Mouse (Mus musculus) hindbrain, embryonic 13.5 days (tissue): ENCODE data around the gene Rreb1. TPM values are rescaled to one million over a fixed set of nuclear protein-coding genes. Genes with fewer than 3 reads are reported as not detected.

Experiments
- ATAC-seq: fragments of 200-750 bp; cut with Nextera tagmentation; 2 replicates; pipeline ENCODE4 v1.8.0; 2017; ENCODE audit warnings: moderate TSS enrichment; ENCODE audit not compliant: low FRiP score
- H3K27ac ChIP-seq: fragments of 300-500 bp; sonication (generic); 2 replicates; pipeline ENCODE4 v1.5.1; 2015; ENCODE audit warnings: inconsistent platforms, mild to moderate bottlenecking, moderate library complexity
- H3K27me3 ChIP-seq: fragments of 300-500 bp; sonication (generic); 2 replicates; pipeline ENCODE4 v1.6.1; 2015; ENCODE audit warnings: mild to moderate bottlenecking, inconsistent platforms
- H3K36me3 ChIP-seq: fragments of 300-500 bp; sonication (generic); 2 replicates; pipeline ENCODE4 v1.6.1; 2015; ENCODE audit warnings: mild to moderate bottlenecking, inconsistent platforms
- H3K4me1 ChIP-seq: fragments of 300-500 bp; sonication (generic); replicated peaks from 2 replicates; pipeline ENCODE4 v1.6.1; 2015; ENCODE audit warnings: inconsistent platforms
- H3K4me2 ChIP-seq: fragments of 300-500 bp; sonication (generic); 2 replicates; pipeline ENCODE4 v1.6.1; 2015; ENCODE audit warnings: inconsistent platforms, mild to moderate bottlenecking, moderate library complexity
- H3K4me3 ChIP-seq: fragments of 300-500 bp; sonication (generic); 2 replicates; pipeline ENCODE4 v1.5.1; 2015; ENCODE audit warnings: mild to moderate bottlenecking, inconsistent platforms
- H3K9ac ChIP-seq: fragments of 300-500 bp; sonication (generic); 2 replicates; pipeline ENCODE4 v1.6.1; 2015; ENCODE audit warnings: mild to moderate bottlenecking, inconsistent platforms
- H3K9me3 ChIP-seq: fragments of 300-500 bp; sonication (generic); 2 replicates; pipeline ENCODE4 v1.6.1; 2016; ENCODE audit warnings: inconsistent platforms
- WGBS: fragments of 180-500 bp; shearing (Covaris S2); methylation state at CpG from one replicate; pipeline ENCODE4 v1.1.7; 2015; 5-methylcytosine and 5-hydroxymethylcytosine counted together
- polyA plus RNA-seq: library from polyadenylated mRNA; unstranded; fragments of >200 nt; fragmentation: Nextera tagmentation; extraction: Ambion mirVana; gene quantifications from 2 replicates; pipeline ENCODE4 v1.2.1, GENCODE M21; 2015

Rreb1 gene
- polyA plus RNA-seq, 1 experiment from 2014 or later = 2.5 TPM

- H3K36me3 ChIP-seq = peaks cover 26% of the 10 kb centered on the region
- H3K27ac ChIP-seq = peak within 1 kb of the TSS; percentile 96
- H3K9ac ChIP-seq = peak within 1 kb of the TSS; percentile 95
- peak within 1 kb of the TSS; percentile 89 for H3K4me3 ChIP-seq
- H3K4me1 ChIP-seq = peaks cover 17% of the 10 kb centered on the region
- under 1% methylated on average over 82 of the region's 89 CpGs for WGBS
- H3K9me3 ChIP-seq = no peaks in the 10 kb centered on the region
- no peaks in the 10 kb centered on the region for H3K27me3 ChIP-seq
- ATAC-seq = peak; percentile 99
- H3K4me2 ChIP-seq = peak within 1 kb of the TSS; percentile 69
Measured at GRCm38 (mm10) chr13:37993704-37994404, 215.7 kb downstream of the Rreb1 start, which contains the start of gene Ssr1. Ssr1 (minus strand) TSS chr13:37994217.

- Histone ChIP-seq H3K27ac (peak overlapping the region; percentile 96), H3K9me3 (no peaks in the 10 kb centered on the region), H3K4me1 (peaks cover 17% of the 10 kb centered on the region), H3K36me3 (peaks cover 21% of the 10 kb centered on the region), H3K9ac (peak overlapping the region; percentile 68), H3K4me2 (peak overlapping the region; percentile 54), H3K27me3 (no peaks in the 10 kb centered on the region), H3K4me3 (peak overlapping the region; percentile 89)
- ATAC-seq = peak; percentile 68
- 24% methylated on average over 7 of the region's 7 CpGs for WGBS
Measured at GRCm38 (mm10) chr13:37994405-37994749, 216.2 kb downstream of the Rreb1 start.

- 0 out of 2 replicates have a peak, but pooled peaks cover 2% of the 10 kb centered on the region for H3K4me1 ChIP-seq
- no peak overlapping the region for H3K9ac ChIP-seq
- peaks cover 6% of the 10 kb centered on the region; the same call in 1 of the 2 replicates for H3K27me3 ChIP-seq
- 76% methylated on average over 3 of the region's 3 CpGs for whole genome bisulfite sequencing
- H3K36me3 ChIP-seq = no peaks in the 10 kb centered on the region
- no peak overlapping the region for H3K4me2 ChIP-seq
- no peak overlapping the region for H3K27ac ChIP-seq
- no peak overlapping the region for H3K4me3 ChIP-seq
- no peaks in the 10 kb centered on the region for H3K9me3 ChIP-seq
- ATAC-seq = no peak
Measured at GRCm38 (mm10) chr13:37999713-38000112, 221.5 kb downstream of the Rreb1 start.

Other genes starting within 250 kb of the Rreb1 start
- 67.2 and 70.0 TPM in 2 replicates for gene Ssr1, start 215.8 kb downstream of the Rreb1 start, polyA plus RNA-seq